Comparison of ENCODE assay signal across 9 mouse cellular contexts in the genomic region with DNA sequence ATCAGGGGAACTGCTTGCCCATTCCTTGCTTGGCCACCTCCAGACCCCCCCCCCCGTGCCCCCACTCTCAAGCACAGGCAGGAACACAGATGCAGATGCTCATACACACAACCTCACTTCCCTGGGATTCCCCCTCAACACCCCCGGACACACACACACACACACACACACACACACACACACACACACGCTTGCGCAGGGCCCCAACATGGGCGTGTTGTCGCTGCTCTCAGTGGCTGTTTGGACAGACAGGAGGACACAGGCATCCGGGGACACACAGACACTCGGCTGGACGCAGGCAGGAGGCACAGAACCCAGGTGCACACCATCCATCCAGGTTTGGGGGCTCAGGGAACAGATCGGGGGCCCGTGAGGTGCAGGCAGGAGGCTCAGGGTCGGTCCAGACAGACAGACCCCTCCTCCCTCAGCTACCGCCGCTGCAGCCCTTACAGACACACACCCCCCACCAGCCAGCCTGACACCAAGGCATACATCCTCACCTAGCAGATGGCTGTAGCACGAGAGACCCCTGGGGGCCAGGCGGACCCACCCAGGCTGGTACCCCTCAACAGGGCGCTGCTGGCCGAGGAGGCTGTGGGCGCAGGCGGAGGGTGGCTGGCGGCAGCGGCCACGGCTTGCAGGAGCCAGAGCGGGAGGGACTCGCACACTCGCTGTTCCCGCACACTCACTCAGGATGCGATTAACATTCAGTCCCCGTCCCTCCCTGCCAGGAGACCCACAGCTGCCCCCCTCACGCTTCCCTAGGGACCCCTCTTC. TPM values are rescaled to one million over a fixed set of nuclear protein-coding genes. Genes with fewer than 3 reads are reported as not detected.
DNase-seq lines count a peak whose midpoint lies in the region; ATAC-seq and TF ChIP-seq lines count a peak whose summit lies in the region.
"Had no signal": no experiment of that assay in that cellular context is flagged by ENCODE, and none has a peak within 500 bp of the region (broad histone marks: within the 10 kb centered on the region; RNA-seq: fewer than 3 reads in every experiment).

No protein-coding gene starts in this region.

- H3K4me3 ChIP-seq in heart, embryonic 13.5 days, result peak overlapping the region; percentile 44
- no peak overlapping the region for H3K4me3 ChIP-seq in embryonic fibroblast, embryonic 13.5 days (ENCODE audit: insufficient read depth, low read length)
- peak overlapping the region; percentile 34 for H3K4me3 ChIP-seq in limb, embryonic 12.5 days (replicated peaks)

- intact Hi-C loops in heart, postnatal 14 days (cut with DNase I), result loop anchor here (5.0 kb wide), 1 partner anchor 137 kb away; no protein-coding TSS in a partner anchor
- intact Hi-C loops in left cerebral cortex, postnatal 36 days (cut with DNase I), result loop anchor here (5.0 kb wide), 1 partner anchor 67 kb away; no protein-coding TSS in a partner anchor

- peak overlapping the region; percentile 67 for H3K4me2 ChIP-seq in heart, embryonic 13.5 days
- H3K4me2 ChIP-seq in limb, embryonic 12.5 days, result peak overlapping the region; percentile 65

- H3K36me3 ChIP-seq in heart, embryonic 13.5 days, result peaks cover 16% of the 10 kb centered on the region
- H3K36me3 ChIP-seq in limb, embryonic 12.5 days, result peaks cover 16% of the 10 kb centered on the region
- H3K36me3 ChIP-seq in splenic B cell, adult 2 months (ENCODE audit: control insufficient read depth, insufficient read depth, low read length, poor library complexity, severe bottlenecking), result 0 out of 2 replicates have a peak, but pooled peaks cover 2% of the 10 kb centered on the region

- H3K9ac ChIP-seq in heart, embryonic 13.5 days, result peak overlapping the region; percentile 77
- H3K9ac ChIP-seq in limb, embryonic 12.5 days (replicated peaks), result peak overlapping the region; percentile 60

- no peak overlapping the region for H3K27ac ChIP-seq in heart, embryonic 13.5 days (replicated peaks)
- H3K27ac ChIP-seq in embryonic fibroblast, embryonic 13.5 days (ENCODE audit: insufficient read depth, low read length), result no peak overlapping the region
- no peak overlapping the region for H3K27ac ChIP-seq in limb, embryonic 12.5 days

- H3K4me1 ChIP-seq in heart, embryonic 13.5 days, result peaks cover 62% of the 10 kb centered on the region
- 0 out of 2 replicates have a peak, but pooled peaks cover 4% of the 10 kb centered on the region for H3K4me1 ChIP-seq in embryonic fibroblast, embryonic 13.5 days (ENCODE audit: control insufficient read depth, insufficient read depth, low read length)
- peaks cover 58% of the 10 kb centered on the region for H3K4me1 ChIP-seq in limb, embryonic 12.5 days (replicated peaks)

- ATAC-seq in heart, embryonic 13.5 days (ENCODE audit: extremely low read depth, insufficient number of reproducible peaks, low FRiP score, low TSS enrichment), result no peak
- ATAC-seq in CD4-positive, CD25-positive, alpha-beta regulatory T cell, adult 4 months, result peak; percentile 23
- ATAC-seq in limb, embryonic 12.5 days (ENCODE audit: insufficient number of reproducible peaks, insufficient read depth, low FRiP score, low TSS enrichment, low read depth), result no peak

- DNase-seq in heart, postnatal 14 days, result no peak
- DNase-seq in splenic B cell, adult 2 months (ENCODE audit: low read depth, low spot score), result peak; percentile 32
- DNase-seq in thymus, postnatal 36 days, result no peak
- DNase-seq in left cerebral cortex, postnatal 36 days (ENCODE audit: low spot score in 2 of 2), result no peak

- H3K9me3 ChIP-seq in heart, embryonic 13.5 days, result no peaks in the 10 kb centered on the region
- no peaks in the 10 kb centered on the region for H3K9me3 ChIP-seq in limb, embryonic 12.5 days

- 1% methylated on average over 30 of the region's 30 CpGs for WGBS in heart, embryonic 13.5 days
- WGBS in limb, embryonic 12.5 days, result under 1% methylated on average over 30 of the region's 30 CpGs

- peaks cover 52% of the 10 kb centered on the region for H3K27me3 ChIP-seq in heart, embryonic 13.5 days (replicated peaks)
- peaks cover 61% of the 10 kb centered on the region for H3K27me3 ChIP-seq in limb, embryonic 12.5 days
- H3K27me3 ChIP-seq in splenic B cell, adult 2 months (ENCODE audit: control insufficient read depth, insufficient read depth, low read length, poor library complexity, severe bottlenecking), result no peaks in the 10 kb centered on the region

- peak; percentile 31 for TF ChIP-seq POLR2A in embryonic fibroblast, embryonic 13.5 days (IDR thresholded peaks at IDR 0.05; ENCODE audit: low read depth, low read length)

- no peak for TF ChIP-seq CTCF in embryonic fibroblast, embryonic 13.5 days (IDR thresholded peaks at IDR 0.05; ENCODE audit: borderline replicate concordance, insufficient read depth, low read length)

RNA-seq across cellular contexts. Expression of gene Kdelr1, which starts 2.1 kb away (rescaled TPM):
- 56.4 and 58.7 TPM in 2 replicates for polyA plus RNA-seq in heart, embryonic 13.5 days (2015; fragmentation: Nextera tagmentation; extraction: Ambion mirVana)
- total RNA-seq in heart, postnatal 14 days (2021), result 100 to 1,000 TPM; 103 to 109 TPM
- 10 to 100 TPM; 21.2 to 27.0 TPM for polyA plus RNA-seq in CD4-positive, CD25-positive, alpha-beta regulatory T cell, adult 4 months (2017; shearing (Covaris generic))
- 283 and 303 TPM in 2 replicates for polyA plus RNA-seq in embryonic fibroblast, embryonic 13.5 days (2011; ENCODE audit: insufficient read length, low read depth, missing spikeins)
- polyA plus RNA-seq in limb, embryonic 12.5 days (2016; fragmentation: Nextera tagmentation; extraction: Ambion mirVana), result 50.0 and 65.6 TPM in 2 replicates
- total RNA-seq in left cerebral cortex, postnatal 36 days (2021), result 10 to 100 TPM; 71.0 to 80.0 TPM

RNA-seq across cellular contexts. Expression of gene Grin2d, which starts 7.7 kb away (rescaled TPM):
- 0.13 and 0.23 TPM in 2 replicates for polyA plus RNA-seq in heart, embryonic 13.5 days (2015; fragmentation: Nextera tagmentation; extraction: Ambion mirVana)
- under 1 TPM; 0.34 to 0.41 TPM for total RNA-seq in heart, postnatal 14 days (2021)
- polyA plus RNA-seq in CD4-positive, CD25-positive, alpha-beta regulatory T cell, adult 4 months (2017; shearing (Covaris generic)), result under 1 TPM in 1 of 2 experiments, not detected in 1; 0.23 TPM
- polyA plus RNA-seq in embryonic fibroblast, embryonic 13.5 days (2011; ENCODE audit: insufficient read length, low read depth, missing spikeins), result 1.8 and 2.1 TPM in 2 replicates
- polyA plus RNA-seq in limb, embryonic 12.5 days (2016; fragmentation: Nextera tagmentation; extraction: Ambion mirVana), result 0.35 and 0.37 TPM in 2 replicates
- 10 to 100 TPM; 10.2 to 12.3 TPM for total RNA-seq in left cerebral cortex, postnatal 36 days (2021)

RNA-seq across cellular contexts. Expression of gene Syngr4, which starts 26.0 kb away (rescaled TPM):
- polyA plus RNA-seq in heart, embryonic 13.5 days (2015; fragmentation: Nextera tagmentation; extraction: Ambion mirVana), result 0.90 and 1.1 TPM in 2 replicates
- total RNA-seq in heart, postnatal 14 days (2021), result not detected
- polyA plus RNA-seq in CD4-positive, CD25-positive, alpha-beta regulatory T cell, adult 4 months (2017; shearing (Covaris generic)), result not detected
- not detected in 2 replicates for polyA plus RNA-seq in embryonic fibroblast, embryonic 13.5 days (2011; ENCODE audit: insufficient read length, low read depth, missing spikeins)
- polyA plus RNA-seq in limb, embryonic 12.5 days (2016; fragmentation: Nextera tagmentation; extraction: Ambion mirVana), result 0.41 and 0.65 TPM in 2 replicates
- not detected for total RNA-seq in left cerebral cortex, postnatal 36 days (2021)
- total RNA-seq: left cerebral cortex, postnatal 10 days had no signal

RNA-seq across cellular contexts. Expression of gene Tmem143, which starts 26.3 kb away (rescaled TPM):
- polyA plus RNA-seq in heart, embryonic 13.5 days (2015; fragmentation: Nextera tagmentation; extraction: Ambion mirVana), result 5.8 and 6.8 TPM in 2 replicates
- total RNA-seq in heart, postnatal 14 days (2021), result 10 to 100 TPM; 77.4 to 79.3 TPM
- 1 to 10 TPM; 5.9 to 8.9 TPM for polyA plus RNA-seq in CD4-positive, CD25-positive, alpha-beta regulatory T cell, adult 4 months (2017; shearing (Covaris generic))
- 18.0 and 21.2 TPM in 2 replicates for polyA plus RNA-seq in embryonic fibroblast, embryonic 13.5 days (2011; ENCODE audit: insufficient read length, low read depth, missing spikeins)
- 5.0 and 6.0 TPM in 2 replicates for polyA plus RNA-seq in limb, embryonic 12.5 days (2016; fragmentation: Nextera tagmentation; extraction: Ambion mirVana)
- 10 to 100 TPM; 21.8 to 22.0 TPM for total RNA-seq in left cerebral cortex, postnatal 36 days (2021)

RNA-seq across cellular contexts. Expression of gene Grwd1, which starts 39.7 kb away (rescaled TPM):
- 41.9 and 44.1 TPM in 2 replicates for polyA plus RNA-seq in heart, embryonic 13.5 days (2015; fragmentation: Nextera tagmentation; extraction: Ambion mirVana)
- total RNA-seq in heart, postnatal 14 days (2021), result 10 to 100 TPM in 1 of 2 experiments, 1 to 10 TPM in 1; 8.6 to 12.5 TPM
- polyA plus RNA-seq in CD4-positive, CD25-positive, alpha-beta regulatory T cell, adult 4 months (2017; shearing (Covaris generic)), result 10 to 100 TPM; 26.2 to 36.3 TPM
- 13.5 and 17.6 TPM in 2 replicates for polyA plus RNA-seq in embryonic fibroblast, embryonic 13.5 days (2011; ENCODE audit: insufficient read length, low read depth, missing spikeins)
- polyA plus RNA-seq in limb, embryonic 12.5 days (2016; fragmentation: Nextera tagmentation; extraction: Ambion mirVana), result 75.4 and 78.0 TPM in 2 replicates
- total RNA-seq in left cerebral cortex, postnatal 36 days (2021), result 10 to 100 TPM; 19.5 to 21.0 TPM
